In the genomic region with DNA sequence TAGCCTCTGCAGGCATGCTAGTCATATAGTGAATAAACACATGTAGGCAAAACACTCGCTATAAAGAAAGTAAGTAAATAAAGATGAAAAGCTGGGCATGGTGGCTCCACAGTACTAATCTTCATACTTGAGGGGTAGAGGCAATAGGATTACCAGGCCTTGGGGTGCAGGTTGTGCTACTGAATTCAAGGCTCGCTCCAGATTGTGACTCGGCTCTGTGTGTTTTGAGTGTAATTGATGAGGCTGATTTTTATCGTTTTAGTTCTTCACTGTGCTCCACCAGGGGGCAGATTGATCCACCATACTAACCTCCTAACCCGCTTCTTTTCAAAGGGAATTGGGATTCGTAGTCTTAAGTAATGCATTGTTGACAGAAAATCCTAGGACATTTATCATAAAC, we compare ENCODE assay signal across 8 mouse cellular contexts. TPM values are rescaled to one million over a fixed set of nuclear protein-coding genes. Genes with fewer than 3 reads are reported as not detected.
A peak's percentile ranks its signal among the peaks of the same experiment; 100 is the strongest.
DNase-seq lines count a peak whose midpoint lies in the region; ATAC-seq and TF ChIP-seq lines count a peak whose summit lies in the region.

No protein-coding gene starts in this region.

- no peaks in the 10 kb centered on the region for H3K27me3 ChIP-seq in embryonic facial prominence, embryonic 12.5 days
- no peaks in the 10 kb centered on the region for H3K27me3 ChIP-seq in heart, embryonic 16.5 days (ENCODE audit: control insufficient read depth, insufficient read depth, low read length)
- no peaks in the 10 kb centered on the region for H3K27me3 ChIP-seq in lung, embryonic 14.5 days (ENCODE audit: insufficient read depth, low read length)
- H3K27me3 ChIP-seq in neural tube, embryonic 15.5 days (replicated peaks): no peaks in the 10 kb centered on the region

- H3K36me3 ChIP-seq in embryonic facial prominence, embryonic 12.5 days: peaks cover 17% of the 10 kb centered on the region
- H3K36me3 ChIP-seq in heart, embryonic 16.5 days (ENCODE audit: control insufficient read depth, insufficient read depth): peaks cover 8% of the 10 kb centered on the region; the same call in 1 of the 2 replicates
- H3K36me3 ChIP-seq in lung, embryonic 14.5 days (ENCODE audit: insufficient read depth): peaks cover 19% of the 10 kb centered on the region
- peaks cover 5% of the 10 kb centered on the region; the same call in 1 of the 2 replicates for H3K36me3 ChIP-seq in neural tube, embryonic 15.5 days

- peak overlapping the region; percentile 77 for H3K4me2 ChIP-seq in embryonic facial prominence, embryonic 12.5 days (replicated peaks)
- peak overlapping the region; percentile 78 for H3K4me2 ChIP-seq in heart, embryonic 16.5 days (ENCODE audit: low read depth, low read length)
- peak overlapping the region; percentile 67 for H3K4me2 ChIP-seq in lung, embryonic 14.5 days
- H3K4me2 ChIP-seq in neural tube, embryonic 15.5 days: peak overlapping the region; percentile 75

- peak; percentile 71 for DNase-seq in ES-CJ7 (ENCODE audit: low read depth, low spot score)
- peak; percentile 64 for DNase-seq in adrenal gland, postnatal 10 days
- peak; percentile 67 for DNase-seq in layer of hippocampus, adult 11-12 months (ENCODE audit: low spot score)
- peak; percentile 77 for DNase-seq in lung, embryonic 14.5 days
- no peak for DNase-seq in urinary bladder, adult 2 months (ENCODE audit: low spot score)

- H3K27ac ChIP-seq in embryonic facial prominence, embryonic 12.5 days: peak overlapping the region; percentile 79
- peak overlapping the region; percentile 85 for H3K27ac ChIP-seq in heart, embryonic 16.5 days (ENCODE audit: low read length)
- peak overlapping the region; percentile 93 for H3K27ac ChIP-seq in lung, embryonic 14.5 days (ENCODE audit: low read depth)
- peak overlapping the region; percentile 72 for H3K27ac ChIP-seq in neural tube, embryonic 15.5 days (replicated peaks)

- ATAC-seq in embryonic facial prominence, embryonic 12.5 days (ENCODE audit: insufficient number of reproducible peaks, insufficient read depth, low FRiP score, low TSS enrichment): no peak
- ATAC-seq in heart, embryonic 16.5 days (replicated peaks; ENCODE audit: extremely low read depth, insufficient read depth, low FRiP score): peak; percentile 37; the same call in 1 of the 2 replicates
- peak; percentile 45; the same call in 1 of the 2 replicates for ATAC-seq in lung, embryonic 14.5 days (ENCODE audit: insufficient read depth)
- peak; percentile 33; the same call in 1 of the 2 replicates for ATAC-seq in neural tube, embryonic 15.5 days (ENCODE audit: low FRiP score)

- WGBS in embryonic facial prominence, embryonic 12.5 days: 15% methylated on average over 6 of the region's 6 CpGs
- WGBS in heart, embryonic 16.5 days: 14% methylated on average over 6 of the region's 6 CpGs
- WGBS in lung, embryonic 14.5 days: 5% methylated on average over 6 of the region's 6 CpGs
- WGBS in neural tube, embryonic 15.5 days: 12% methylated on average over 6 of the region's 6 CpGs

- H3K9me3 ChIP-seq in embryonic facial prominence, embryonic 12.5 days: no peaks in the 10 kb centered on the region
- no peaks in the 10 kb centered on the region for H3K9me3 ChIP-seq in heart, embryonic 16.5 days (replicated peaks; ENCODE audit: control insufficient read depth, low read length)
- no peaks in the 10 kb centered on the region for H3K9me3 ChIP-seq in lung, embryonic 14.5 days (ENCODE audit: low read depth, low read length)
- H3K9me3 ChIP-seq in neural tube, embryonic 15.5 days (replicated peaks): no peaks in the 10 kb centered on the region

- H3K4me3 ChIP-seq in embryonic facial prominence, embryonic 12.5 days: peak overlapping the region; percentile 51
- H3K4me3 ChIP-seq in heart, embryonic 16.5 days (ENCODE audit: low read length): peak overlapping the region; percentile 64
- H3K4me3 ChIP-seq in lung, embryonic 14.5 days (ENCODE audit: low read depth, low read length): peak overlapping the region; percentile 53
- peak overlapping the region; percentile 38 for H3K4me3 ChIP-seq in neural tube, embryonic 15.5 days (replicated peaks)

- peaks cover 12% of the 10 kb centered on the region for H3K4me1 ChIP-seq in embryonic facial prominence, embryonic 12.5 days
- H3K4me1 ChIP-seq in heart, embryonic 16.5 days (ENCODE audit: control insufficient read depth, insufficient read depth, low read length): peaks cover 5% of the 10 kb centered on the region; the same call in 1 of the 2 replicates
- 0 out of 2 replicates have a peak, but pooled peaks cover 5% of the 10 kb centered on the region for H3K4me1 ChIP-seq in lung, embryonic 14.5 days (ENCODE audit: insufficient read depth)
- peaks cover 10% of the 10 kb centered on the region for H3K4me1 ChIP-seq in neural tube, embryonic 15.5 days

- peak overlapping the region; percentile 62 for H3K9ac ChIP-seq in embryonic facial prominence, embryonic 12.5 days
- H3K9ac ChIP-seq in heart, embryonic 16.5 days (ENCODE audit: low read length): peak overlapping the region; percentile 80
- H3K9ac ChIP-seq in lung, embryonic 14.5 days: peak overlapping the region; percentile 72
- H3K9ac ChIP-seq in neural tube, embryonic 15.5 days (replicated peaks): peak overlapping the region; percentile 53

- TF ChIP-seq CTCF in lung, embryonic 14.5 days (IDR thresholded peaks at IDR 0.05; ENCODE audit: low read depth): peak; percentile 68

RNA-seq across cellular contexts. Expression of a gene that starts 6.6 kb away (rescaled TPM):
- total RNA-seq in adrenal gland, postnatal 10 days (2021): 10 to 100 TPM; 30.6 to 39.6 TPM
- 27.7 and 30.6 TPM in 2 replicates for polyA plus RNA-seq in embryonic facial prominence, embryonic 12.5 days (2016; fragmentation: Nextera tagmentation; extraction: Ambion mirVana)
- 21.1 and 22.5 TPM in 2 replicates for polyA plus RNA-seq in heart, embryonic 16.5 days (2015; fragmentation: Nextera tagmentation; extraction: Ambion mirVana)
- 17.9 and 19.3 TPM in 2 replicates for polyA plus RNA-seq in lung, embryonic 14.5 days (2014; fragmentation: Nextera tagmentation; extraction: Ambion mirVana)
- 23.1 and 25.2 TPM in 2 replicates for polyA plus RNA-seq in neural tube, embryonic 15.5 days (2015; fragmentation: Nextera tagmentation; extraction: Ambion mirVana)
- polyA plus RNA-seq in urinary bladder, adult 2 months (2012; rRNA removed): 18.7 and 21.4 TPM in 2 replicates

RNA-seq across cellular contexts. Expression of a gene that starts 6.6 kb away (rescaled TPM):
- 1,000 to 10,000 TPM; 1,820 to 1,837 TPM for total RNA-seq in adrenal gland, postnatal 10 days (2021)
- 1,310 and 1,325 TPM in 2 replicates for polyA plus RNA-seq in embryonic facial prominence, embryonic 12.5 days (2016; fragmentation: Nextera tagmentation; extraction: Ambion mirVana)
- polyA plus RNA-seq in heart, embryonic 16.5 days (2015; fragmentation: Nextera tagmentation; extraction: Ambion mirVana): 468 and 790 TPM in 2 replicates
- 1,714 and 1,910 TPM in 2 replicates for polyA plus RNA-seq in lung, embryonic 14.5 days (2014; fragmentation: Nextera tagmentation; extraction: Ambion mirVana)
- polyA plus RNA-seq in neural tube, embryonic 15.5 days (2015; fragmentation: Nextera tagmentation; extraction: Ambion mirVana): 856 and 950 TPM in 2 replicates
- polyA plus RNA-seq in urinary bladder, adult 2 months (2012; rRNA removed): 4,684 and 6,324 TPM in 2 replicates

RNA-seq across cellular contexts. Expression of a gene that starts 11.3 kb away (rescaled TPM):
- total RNA-seq in adrenal gland, postnatal 10 days (2021): 10 to 100 TPM; 57.2 to 57.9 TPM
- polyA plus RNA-seq in embryonic facial prominence, embryonic 12.5 days (2016; fragmentation: Nextera tagmentation; extraction: Ambion mirVana): 90.5 and 97.3 TPM in 2 replicates
- 84.2 and 89.6 TPM in 2 replicates for polyA plus RNA-seq in heart, embryonic 16.5 days (2015; fragmentation: Nextera tagmentation; extraction: Ambion mirVana)
- polyA plus RNA-seq in lung, embryonic 14.5 days (2014; fragmentation: Nextera tagmentation; extraction: Ambion mirVana): 92.3 and 99.7 TPM in 2 replicates
- polyA plus RNA-seq in neural tube, embryonic 15.5 days (2015; fragmentation: Nextera tagmentation; extraction: Ambion mirVana): 93.0 and 93.3 TPM in 2 replicates
- polyA plus RNA-seq in urinary bladder, adult 2 months (2012; rRNA removed): 64.2 and 81.2 TPM in 2 replicates

RNA-seq across cellular contexts. Expression of a gene that starts 23.2 kb away (rescaled TPM):
- under 1 TPM; 0.36 to 0.55 TPM for total RNA-seq in adrenal gland, postnatal 10 days (2021)
- polyA plus RNA-seq in embryonic facial prominence, embryonic 12.5 days (2016; fragmentation: Nextera tagmentation; extraction: Ambion mirVana): 8.5 and 9.7 TPM in 2 replicates
- 2.2 and 3.1 TPM in 2 replicates for polyA plus RNA-seq in heart, embryonic 16.5 days (2015; fragmentation: Nextera tagmentation; extraction: Ambion mirVana)
- polyA plus RNA-seq in lung, embryonic 14.5 days (2014; fragmentation: Nextera tagmentation; extraction: Ambion mirVana): 5.4 and 6.5 TPM in 2 replicates
- 0.82 and 2.2 TPM in 2 replicates for polyA plus RNA-seq in neural tube, embryonic 15.5 days (2015; fragmentation: Nextera tagmentation; extraction: Ambion mirVana)
- 1.7 and 2.0 TPM in 2 replicates for polyA plus RNA-seq in urinary bladder, adult 2 months (2012; rRNA removed)

RNA-seq across cellular contexts. Expression of a gene that starts 27.9 kb away (rescaled TPM):
- total RNA-seq in adrenal gland, postnatal 10 days (2021): 100 to 1,000 TPM; 114 to 118 TPM
- polyA plus RNA-seq in embryonic facial prominence, embryonic 12.5 days (2016; fragmentation: Nextera tagmentation; extraction: Ambion mirVana): 63.3 and 63.5 TPM in 2 replicates
- 61.5 and 86.3 TPM in 2 replicates for polyA plus RNA-seq in heart, embryonic 16.5 days (2015; fragmentation: Nextera tagmentation; extraction: Ambion mirVana)
- polyA plus RNA-seq in lung, embryonic 14.5 days (2014; fragmentation: Nextera tagmentation; extraction: Ambion mirVana): 85.2 and 85.3 TPM in 2 replicates
- polyA plus RNA-seq in neural tube, embryonic 15.5 days (2015; fragmentation: Nextera tagmentation; extraction: Ambion mirVana): 49.3 and 56.0 TPM in 2 replicates
- 55.0 and 79.5 TPM in 2 replicates for polyA plus RNA-seq in urinary bladder, adult 2 months (2012; rRNA removed)
